Mouse (Mus musculus) neural tube, embryonic 13.5 days (tissue): ENCODE data around the gene Dcaf1. TPM values are rescaled to one million over a fixed set of nuclear protein-coding genes. Genes with fewer than 3 reads are reported as not detected.

Experiments used
- ATAC-seq: fragments of 200-750 bp; cut with Nextera tagmentation; 2 replicates; pipeline ENCODE4 v1.8.0; 2017; ENCODE audit warnings: low read depth, mild to moderate bottlenecking, moderate TSS enrichment, moderate library complexity
- H3K27ac ChIP-seq: fragments of 300-500 bp; sonication (generic); replicated peaks from 2 replicates; pipeline ENCODE4 v1.5.1; 2015; ENCODE audit warnings: moderate library complexity, mild to moderate bottlenecking, inconsistent platforms
- H3K27me3 ChIP-seq: fragments of 300-500 bp; sonication (generic); 2 replicates; pipeline ENCODE4 v1.6.1; 2015; ENCODE audit warnings: mild to moderate bottlenecking, inconsistent platforms
- H3K36me3 ChIP-seq: fragments of 300-500 bp; sonication (generic); 2 replicates; pipeline ENCODE4 v1.6.1; 2015; ENCODE audit warnings: mild to moderate bottlenecking, inconsistent platforms
- H3K4me1 ChIP-seq: fragments of 300-500 bp; sonication (generic); replicated peaks from 2 replicates; pipeline ENCODE4 v1.6.1; 2015; ENCODE audit warnings: inconsistent platforms
- H3K4me2 ChIP-seq: fragments of 300-500 bp; sonication (generic); 2 replicates; pipeline ENCODE4 v1.6.1; 2015; ENCODE audit warnings: inconsistent platforms, mild to moderate bottlenecking, moderate library complexity
- H3K4me3 ChIP-seq: fragments of 300-500 bp; sonication (generic); 2 replicates; pipeline ENCODE4 v1.5.1; 2015; ENCODE audit warnings: mild to moderate bottlenecking, inconsistent platforms
- H3K9ac ChIP-seq: fragments of 300-500 bp; sonication (generic); 2 replicates; pipeline ENCODE4 v1.6.1; 2015; ENCODE audit warnings: moderate library complexity, mild to moderate bottlenecking, inconsistent platforms
- H3K9me3 ChIP-seq: fragments of 300-500 bp; sonication (generic); 2 replicates; pipeline ENCODE4 v1.6.1; 2016; ENCODE audit warnings: inconsistent platforms
- WGBS: fragments of 180-500 bp; shearing (Covaris S2); methylation state at CpG from one replicate; pipeline ENCODE4 v1.1.7; 2015; 5-methylcytosine and 5-hydroxymethylcytosine counted together
- polyA plus RNA-seq: library from polyadenylated mRNA; unstranded; fragments of >200 nt; fragmentation: Nextera tagmentation; extraction: Ambion mirVana; gene quantifications from 2 replicates; pipeline ENCODE4 v1.2.1, GENCODE M21; 2015

The Dcaf1 gene
- polyA plus RNA-seq, 1 experiment from 2014 or later = 19.0 TPM

- Histone ChIP-seq H3K27me3 (no peaks in the 10 kb centered on the region), H3K4me1 (peaks cover 51% of the 10 kb centered on the region), H3K9ac (peak overlapping the region; percentile 50; the same call in 1 of the 2 replicates), H3K4me2 (no peak overlapping the region), H3K9me3 (no peaks in the 10 kb centered on the region), H3K27ac (0 out of 2 replicates have a peak overlapping the region, but pooled peaks have one; percentile 23), H3K36me3 (peaks cover 76% of the 10 kb centered on the region), H3K4me3 (no peak overlapping the region)
- 55% methylated on average over 4 of the region's 4 CpGs for WGBS
- ATAC-seq = no peak
Observed at GRCm38 (mm10) chr9:106881071-106881755, 59.5 kb downstream of the Dcaf1 start.

- H3K4me2 ChIP-seq = peak overlapping the region; percentile 100
- peaks cover 68% of the 10 kb centered on the region for H3K36me3 ChIP-seq
- WGBS = 54% methylated on average over 4 of the region's 4 CpGs
- peaks cover 51% of the 10 kb centered on the region for H3K4me1 ChIP-seq
- no peaks in the 10 kb centered on the region for H3K27me3 ChIP-seq
- peak overlapping the region; percentile 50 for H3K9ac ChIP-seq
- no peak overlapping the region for H3K4me3 ChIP-seq
- ATAC-seq = no peak
- H3K9me3 ChIP-seq = no peaks in the 10 kb centered on the region
- no peak overlapping the region for H3K27ac ChIP-seq
Observed at GRCm38 (mm10) chr9:106882176-106882575, 60.5 kb downstream of the Dcaf1 start.

- Histone ChIP-seq H3K4me2 (peak overlapping the region; percentile 100), H3K27me3 (no peaks in the 10 kb centered on the region), H3K9ac (peak overlapping the region; percentile 41), H3K27ac (no peak overlapping the region), H3K36me3 (peaks cover 65% of the 10 kb centered on the region), H3K4me1 (peaks cover 60% of the 10 kb centered on the region), H3K4me3 (peak overlapping the region; percentile 98), H3K9me3 (no peaks in the 10 kb centered on the region)
- 78% methylated on average over 3 of the region's 3 CpGs for WGBS
- no peak for ATAC-seq
Observed at GRCm38 (mm10) chr9:106883085-106883484, 61.4 kb downstream of the Dcaf1 start.

- H3K36me3 ChIP-seq = peaks cover 65% of the 10 kb centered on the region
- H3K27me3 ChIP-seq = no peaks in the 10 kb centered on the region
- H3K4me1 ChIP-seq = peaks cover 72% of the 10 kb centered on the region
- ATAC-seq = no peak
- no peaks in the 10 kb centered on the region for H3K9me3 ChIP-seq
- peak overlapping the region; percentile 100 for H3K4me2 ChIP-seq
- peak overlapping the region; percentile 98 for H3K4me3 ChIP-seq
- H3K9ac ChIP-seq = peak overlapping the region; percentile 99
- 47% methylated on average over 16 of the region's 16 CpGs for WGBS
- H3K27ac ChIP-seq = no peak overlapping the region
Observed at GRCm38 (mm10) chr9:106884306-106884705, 62.6 kb downstream of the Dcaf1 start.

GRCm38 (mm10) chr9:106884996-106885900 lies 63.6 kb downstream of the Dcaf1 start:
- Histone ChIP-seq H3K9me3 (no peaks in the 10 kb centered on the region), H3K4me2 (peak overlapping the region; percentile 100), H3K4me1 (peaks cover 81% of the 10 kb centered on the region), H3K9ac (peak overlapping the region; percentile 99), H3K27me3 (no peaks in the 10 kb centered on the region), H3K27ac (peak overlapping the region; percentile 94; the same call in 1 of the 2 replicates), H3K4me3 (peak overlapping the region; percentile 98), H3K36me3 (peaks cover 69% of the 10 kb centered on the region)
- no peak; the same call in 1 of the 2 replicates for ATAC-seq
- 22% methylated on average over 44 of the region's 44 CpGs for WGBS

- Histone ChIP-seq H3K27ac (peak overlapping the region; percentile 94), H3K4me2 (peak overlapping the region; percentile 100), H3K27me3 (no peaks in the 10 kb centered on the region), H3K36me3 (peaks cover 68% of the 10 kb centered on the region), H3K4me1 (peaks cover 87% of the 10 kb centered on the region), H3K4me3 (peak overlapping the region; percentile 98), H3K9ac (peak overlapping the region; percentile 99), H3K9me3 (no peaks in the 10 kb centered on the region)
- under 1% methylated on average over 76 of the region's 107 CpGs for WGBS
- ATAC-seq = 0 out of 2 replicates have a peak, but pooled peaks have one; percentile 4
Observed at GRCm38 (mm10) chr9:106885901-106886731, 64.4 kb downstream of the Dcaf1 start.

GRCm38 (mm10) chr9:106886828-106887702 lies 65.4 kb downstream of the Dcaf1 start, which contains the start of gene Rbm15b:
Rbm15b (minus strand) TSS chr9:106887428.
- no peaks in the 10 kb centered on the region for H3K27me3 ChIP-seq
- peaks cover 80% of the 10 kb centered on the region for H3K4me1 ChIP-seq
- peak within 1 kb of the TSS; percentile 94 for H3K27ac ChIP-seq
- peak within 1 kb of the TSS; percentile 99 for H3K9ac ChIP-seq
- peak within 1 kb of the TSS; percentile 100 for H3K4me2 ChIP-seq
- WGBS = 2% methylated on average over 91 of the region's 101 CpGs
- H3K4me3 ChIP-seq = peak within 1 kb of the TSS; percentile 98
- peaks cover 59% of the 10 kb centered on the region for H3K36me3 ChIP-seq
- peak; percentile 60 for ATAC-seq
- no peaks in the 10 kb centered on the region for H3K9me3 ChIP-seq

- no peak for ATAC-seq
- Histone ChIP-seq H3K36me3 (peaks cover 46% of the 10 kb centered on the region), H3K9ac (no peak overlapping the region), H3K4me3 (no peak overlapping the region), H3K27ac (no peak overlapping the region), H3K4me2 (no peak overlapping the region), H3K9me3 (no peaks in the 10 kb centered on the region), H3K27me3 (no peaks in the 10 kb centered on the region), H3K4me1 (peaks cover 71% of the 10 kb centered on the region)
- WGBS = 89% methylated on average over 3 of the region's 3 CpGs
Observed at GRCm38 (mm10) chr9:106888346-106888745, 66.7 kb downstream of the Dcaf1 start.

GRCm38 (mm10) chr9:106889321-106889720 lies 67.6 kb downstream of the Dcaf1 start:
- no peak overlapping the region for H3K27ac ChIP-seq
- H3K9me3 ChIP-seq = no peaks in the 10 kb centered on the region
- H3K27me3 ChIP-seq = no peaks in the 10 kb centered on the region
- ATAC-seq = no peak
- peak overlapping the region; percentile 27; the same call in 1 of the 2 replicates for H3K9ac ChIP-seq
- no peak overlapping the region for H3K4me2 ChIP-seq
- 85% methylated on average over 9 of the region's 9 CpGs for WGBS
- no peak overlapping the region; the same call in 1 of the 2 replicates for H3K4me3 ChIP-seq
- H3K4me1 ChIP-seq = peaks cover 65% of the 10 kb centered on the region
- H3K36me3 ChIP-seq = peaks cover 39% of the 10 kb centered on the region

- 75% methylated on average over 8 of the region's 8 CpGs for WGBS
- peaks cover 44% of the 10 kb centered on the region for H3K36me3 ChIP-seq
- peak overlapping the region; percentile 76 for H3K4me2 ChIP-seq
- no peak for ATAC-seq
- peak overlapping the region; percentile 85 for H3K9ac ChIP-seq
- H3K4me3 ChIP-seq = peak overlapping the region; percentile 72
- no peaks in the 10 kb centered on the region for H3K9me3 ChIP-seq
- no peak overlapping the region for H3K27ac ChIP-seq
- H3K27me3 ChIP-seq = no peaks in the 10 kb centered on the region
- peaks cover 52% of the 10 kb centered on the region for H3K4me1 ChIP-seq
Observed at GRCm38 (mm10) chr9:106890496-106891240, 69.0 kb downstream of the Dcaf1 start.
